Mouse (Mus musculus): ENCODE measurements around the gene C2cd6. TPM values are rescaled to one million over a fixed set of nuclear protein-coding genes. Genes with fewer than 3 reads are reported as not detected.

The C2cd6 gene
- total and polyA plus RNA-seq, 2 experiments from 2014 or later = not detected

DNA sequence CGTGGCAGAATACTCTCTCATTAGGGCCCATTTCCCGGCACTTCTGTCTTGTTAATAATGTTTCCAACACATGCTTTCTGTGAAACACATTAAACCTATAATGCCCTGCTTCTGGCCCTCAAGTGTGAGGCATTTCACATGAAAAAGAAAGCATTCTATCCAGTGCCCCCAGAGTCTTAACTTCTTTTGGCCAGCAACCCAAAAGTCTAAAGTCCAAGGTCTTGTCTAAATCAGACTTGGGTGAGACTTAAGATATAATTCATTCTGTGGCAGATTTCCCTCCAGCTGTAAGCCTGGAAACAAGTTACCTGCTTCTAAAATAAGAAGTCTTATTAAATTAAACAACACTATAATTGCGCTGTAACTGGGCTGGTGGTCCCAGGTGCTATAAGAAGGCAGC, 73.1 kb downstream of the C2cd6 start:
- Histone ChIP-seq H3K9me3 (ENCODE audit: low read length) (no peaks in the 10 kb centered on the region), H3K9ac (no peak overlapping the region), H3K27ac (ENCODE audit: low read depth, low read length) (no peak overlapping the region), H3K4me1 (ENCODE audit: insufficient read depth) (no peaks in the 10 kb centered on the region), H3K27me3 (ENCODE audit: insufficient read depth, low read length) (no peaks in the 10 kb centered on the region), H3K4me3 (ENCODE audit: low read depth, low read length) (no peak overlapping the region), H3K4me2 (ENCODE audit: low read depth) (no peak overlapping the region), H3K36me3 (ENCODE audit: insufficient read depth) (no peaks in the 10 kb centered on the region)
- ATAC-seq = no peak
- DNase-seq = no peak
- WGBS = 65% methylated on average over 3 of the region's 3 CpGs
- TF ChIP-seq CTCF (IDR thresholded peaks at IDR 0.05; ENCODE audit: low read depth) = no peak

DNA sequence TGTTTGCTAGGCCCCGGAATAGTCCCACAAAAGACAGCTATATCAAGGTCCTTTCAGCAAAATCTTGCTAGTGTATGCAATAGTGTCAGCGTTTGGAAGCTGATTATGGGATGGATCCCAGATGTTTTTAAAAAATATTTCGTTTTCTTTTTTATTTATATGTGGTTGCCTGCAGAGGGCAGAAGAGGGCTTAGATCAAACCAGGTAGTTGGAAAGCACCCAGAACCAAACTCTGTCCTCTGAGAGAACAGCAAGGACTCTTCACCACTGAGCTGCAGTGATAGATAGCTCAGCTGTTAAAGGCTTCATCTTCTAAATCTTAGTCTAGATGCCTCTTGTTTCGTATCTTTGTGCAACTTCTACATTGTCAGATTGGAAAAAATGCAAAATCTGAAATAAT, 85.5 kb downstream of the C2cd6 start:
- H3K9ac ChIP-seq = no peak overlapping the region
- ATAC-seq (no peak), DNase-seq (peak; percentile 21)
- no peaks in the 10 kb centered on the region for H3K27me3 ChIP-seq (ENCODE audit: insufficient read depth, low read length)
- H3K36me3 ChIP-seq (ENCODE audit: insufficient read depth) = no peaks in the 10 kb centered on the region
- H3K4me3 ChIP-seq (ENCODE audit: low read depth, low read length) = no peak overlapping the region
- no peak overlapping the region for H3K27ac ChIP-seq (ENCODE audit: low read depth, low read length)
- no peaks in the 10 kb centered on the region for H3K4me1 ChIP-seq (ENCODE audit: insufficient read depth)
- TF ChIP-seq CTCF (IDR thresholded peaks at IDR 0.05; ENCODE audit: low read depth) = no peak; the same call in 1 of the 2 replicates
- 44% methylated on average over 4 of the region's 4 CpGs for WGBS
- no peak overlapping the region for H3K4me2 ChIP-seq (ENCODE audit: low read depth)
- no peaks in the 10 kb centered on the region for H3K9me3 ChIP-seq (ENCODE audit: low read length)

Other genes with a start within 250 kb of the C2cd6 start
- gene Trak2, start 121.5 kb downstream of the C2cd6 start, total RNA-seq (2014; rRNA removed) = 40.9 and 44.6 TPM in 2 replicates
- 9.0 and 12.8 TPM in 2 replicates for gene Trak2, start 121.5 kb downstream of the C2cd6 start, polyA plus RNA-seq (2015; fragmentation: Nextera tagmentation; extraction: Ambion mirVana)
- 39.8 and 44.4 TPM in 2 replicates for gene Stradb, start 121.4 kb downstream of the C2cd6 start, total RNA-seq (2014; rRNA removed)
- gene Stradb, start 121.4 kb downstream of the C2cd6 start, polyA plus RNA-seq (2015; fragmentation: Nextera tagmentation; extraction: Ambion mirVana) = 92.6 and 99.6 TPM in 2 replicates
- 31.9 and 36.2 TPM in 2 replicates for gene Tmem237, start 25.5 kb upstream of the C2cd6 start, total RNA-seq (2014; rRNA removed)
- 59.7 and 62.6 TPM in 2 replicates for gene Tmem237, start 25.5 kb upstream of the C2cd6 start, polyA plus RNA-seq (2015; fragmentation: Nextera tagmentation; extraction: Ambion mirVana)
- 1.9 and 2.1 TPM in 2 replicates for gene Mpp4, start 68.5 kb upstream of the C2cd6 start, total RNA-seq (2014; rRNA removed)
- 0.47 and 0.65 TPM in 2 replicates for gene Mpp4, start 68.5 kb upstream of the C2cd6 start, polyA plus RNA-seq (2015; fragmentation: Nextera tagmentation; extraction: Ambion mirVana)
- gene Als2, start 142.3 kb upstream of the C2cd6 start, total RNA-seq (2014; rRNA removed) = 27.5 and 39.4 TPM in 2 replicates
- gene Als2, start 142.3 kb upstream of the C2cd6 start, polyA plus RNA-seq (2015; fragmentation: Nextera tagmentation; extraction: Ambion mirVana) = 7.8 and 11.0 TPM in 2 replicates
- gene Cdk15, start 162.0 kb upstream of the C2cd6 start, total RNA-seq (2014; rRNA removed) = 0.14 TPM in 1 of 2 replicates, not detected in the other
- 0.62 and 1.0 TPM in 2 replicates for gene Cdk15, start 162.0 kb upstream of the C2cd6 start, polyA plus RNA-seq (2015; fragmentation: Nextera tagmentation; extraction: Ambion mirVana)